Mouse (Mus musculus) forebrain, embryonic 12.5 days (tissue): ENCODE data around the gene Stim2. TPM values are rescaled to one million over a fixed set of nuclear protein-coding genes. Genes with fewer than 3 reads are reported as not detected.

Experiments used
- ATAC-seq: fragments of 200-750 bp; cut with Nextera tagmentation; 2 replicates; pipeline ENCODE4 v1.8.0; 2017; ENCODE audit warnings: moderate TSS enrichment; ENCODE audit not compliant: low FRiP score
- H3K27ac ChIP-seq: fragments of 300-500 bp; sonication (generic); 2 replicates; pipeline ENCODE4 v1.5.1; 2016; ENCODE audit warnings: mild to moderate bottlenecking
- H3K27me3 ChIP-seq: fragments of 300-500 bp; sonication (generic); 2 replicates; pipeline ENCODE4 v1.6.1; 2016; ENCODE audit warnings: mild to moderate bottlenecking
- H3K36me3 ChIP-seq: fragments of 300-500 bp; sonication (generic); replicated peaks from 2 replicates; pipeline ENCODE4 v1.6.1; 2016; ENCODE audit warnings: mild to moderate bottlenecking
- H3K4me1 ChIP-seq: fragments of 300-500 bp; sonication (generic); 2 replicates; pipeline ENCODE4 v1.6.1; 2016
- H3K4me2 ChIP-seq: fragments of 300-500 bp; sonication (generic); 2 replicates; pipeline ENCODE4 v1.6.1; 2016; ENCODE audit warnings: mild to moderate bottlenecking, moderate library complexity
- H3K4me3 ChIP-seq: fragments of 300-500 bp; sonication (generic); replicated peaks from 2 replicates; pipeline ENCODE4 v1.5.1; 2016; ENCODE audit warnings: mild to moderate bottlenecking
- H3K9ac ChIP-seq: fragments of 300-500 bp; sonication (generic); 2 replicates; pipeline ENCODE4 v1.6.1; 2016; ENCODE audit warnings: mild to moderate bottlenecking
- H3K9me3 ChIP-seq: fragments of 300-500 bp; sonication (generic); 2 replicates; pipeline ENCODE4 v1.6.1; 2016
- WGBS: fragments of 180-500 bp; shearing (Covaris S2); methylation state at CpG from one replicate; pipeline ENCODE4 v1.1.7; 2016; 5-methylcytosine and 5-hydroxymethylcytosine counted together
- polyA plus RNA-seq: library from polyadenylated mRNA; unstranded; fragments of >200 nt; fragmentation: Nextera tagmentation; extraction: Ambion mirVana; gene quantifications from 2 replicates; pipeline ENCODE4 v1.2.1, GENCODE M21; 2016

Gene Stim2
- polyA plus RNA-seq, 1 experiment from 2014 or later = 22.6 TPM

DNA sequence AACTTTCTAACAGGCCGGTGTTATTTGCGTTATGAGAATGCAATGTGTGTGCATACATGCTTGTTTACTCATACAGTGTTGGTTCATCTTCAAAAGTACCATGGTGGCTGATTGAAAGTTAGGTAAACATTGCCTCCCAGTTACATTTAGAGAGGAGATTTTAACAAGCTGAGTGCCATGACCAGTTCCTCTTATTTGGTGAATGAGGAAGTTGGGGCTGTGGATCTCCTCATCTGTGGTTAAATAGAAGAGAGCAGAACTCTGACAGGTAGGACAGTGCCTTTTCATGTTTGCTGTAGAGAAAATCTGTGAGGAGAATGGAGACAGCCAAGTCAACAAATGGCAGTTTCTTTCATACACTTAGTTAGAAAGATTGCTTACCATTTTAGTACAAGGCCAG lies 27.3 kb downstream of the Stim2 start:
- Histone ChIP-seq H3K9me3 (no peaks in the 10 kb centered on the region), H3K4me3 (no peak overlapping the region), H3K36me3 (no peaks in the 10 kb centered on the region), H3K27ac (no peak overlapping the region), H3K4me1 (peaks cover 6% of the 10 kb centered on the region; the same call in 1 of the 2 replicates), H3K27me3 (no peaks in the 10 kb centered on the region), H3K9ac (no peak overlapping the region), H3K4me2 (no peak overlapping the region)
- ATAC-seq = no peak
- WGBS = 97% methylated on average over 2 of the region's 2 CpGs

DNA sequence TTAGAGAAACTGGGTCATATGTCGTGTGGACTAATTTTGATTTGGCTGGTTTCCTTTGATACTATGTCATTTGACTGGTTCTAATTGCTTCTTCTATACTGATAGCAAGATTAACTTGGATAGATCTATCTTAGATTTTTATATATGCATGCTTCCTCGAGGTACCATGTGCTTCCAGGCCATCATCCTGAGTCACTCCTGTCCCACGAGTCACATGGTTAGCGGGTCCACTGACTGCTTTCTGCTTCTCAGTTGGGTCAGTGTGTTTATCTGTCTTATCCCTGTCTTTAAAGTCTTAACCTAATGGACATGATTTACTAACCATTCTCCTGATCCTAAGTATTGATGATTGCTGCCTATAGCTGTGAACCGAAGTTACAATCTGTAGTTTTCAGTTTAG lies 34.9 kb downstream of the Stim2 start:
- Histone ChIP-seq H3K36me3 (no peaks in the 10 kb centered on the region), H3K4me1 (peaks cover 12% of the 10 kb centered on the region), H3K27me3 (no peaks in the 10 kb centered on the region), H3K9ac (no peak overlapping the region), H3K4me3 (no peak overlapping the region), H3K4me2 (no peak overlapping the region), H3K27ac (no peak overlapping the region), H3K9me3 (no peaks in the 10 kb centered on the region)
- no peak for ATAC-seq
- WGBS = 82% methylated on average over 5 of the region's 5 CpGs

DNA sequence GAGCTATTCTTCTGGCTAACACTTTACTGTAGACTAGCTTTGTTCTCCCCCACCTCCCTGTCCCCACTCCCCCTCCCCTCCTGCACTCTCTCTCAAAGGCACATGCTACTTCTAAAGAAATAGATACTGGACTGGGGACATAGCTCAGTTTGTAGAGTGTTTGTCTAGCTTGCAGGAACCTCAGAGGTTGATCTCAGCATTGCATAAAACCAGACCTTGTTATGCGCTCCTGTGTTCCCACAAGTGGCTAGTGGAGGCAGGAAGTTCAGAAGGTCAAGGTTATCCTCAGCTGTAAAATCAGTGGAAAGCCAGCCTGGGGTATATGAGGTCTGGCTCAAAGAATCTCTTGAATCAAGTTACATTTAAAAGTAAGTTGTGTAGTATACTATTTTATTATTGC lies 36.4 kb downstream of the Stim2 start:
- no peak overlapping the region for H3K9ac ChIP-seq
- no peaks in the 10 kb centered on the region for H3K9me3 ChIP-seq
- H3K4me3 ChIP-seq = no peak overlapping the region
- H3K36me3 ChIP-seq = no peaks in the 10 kb centered on the region
- ATAC-seq = no peak
- no peaks in the 10 kb centered on the region for H3K27me3 ChIP-seq
- H3K4me1 ChIP-seq = peaks cover 12% of the 10 kb centered on the region
- H3K27ac ChIP-seq = no peak overlapping the region
- WGBS = 63% methylated on average over 1 of the region's 1 CpGs
- H3K4me2 ChIP-seq = no peak overlapping the region

DNA sequence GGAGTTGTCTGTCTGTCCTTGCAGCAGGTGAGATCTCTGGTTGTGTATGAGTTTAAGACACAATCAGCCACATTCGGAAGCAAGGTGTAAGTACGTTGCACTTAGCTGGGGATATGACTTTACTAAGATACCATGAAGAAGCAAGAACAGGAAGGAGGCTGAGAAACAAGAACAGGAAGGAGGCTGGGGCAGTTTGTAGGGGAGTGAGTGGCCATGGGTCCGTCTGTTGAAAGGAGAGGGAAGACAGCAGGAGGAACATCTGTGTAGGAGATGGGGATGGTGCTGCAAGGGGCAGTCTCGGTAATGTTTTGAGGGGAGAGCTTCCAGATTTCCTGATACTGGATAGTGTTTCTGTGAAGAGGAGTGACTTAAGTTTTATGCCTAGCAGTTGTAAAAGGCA lies 40.3 kb downstream of the Stim2 start:
- H3K4me3 ChIP-seq = no peak overlapping the region
- WGBS = 83% methylated on average over 4 of the region's 4 CpGs
- H3K27ac ChIP-seq = no peak overlapping the region
- H3K27me3 ChIP-seq = no peaks in the 10 kb centered on the region
- H3K4me2 ChIP-seq = no peak overlapping the region
- no peak overlapping the region for H3K9ac ChIP-seq
- no peaks in the 10 kb centered on the region for H3K36me3 ChIP-seq
- H3K4me1 ChIP-seq = peaks cover 8% of the 10 kb centered on the region
- H3K9me3 ChIP-seq = no peaks in the 10 kb centered on the region
- no peak for ATAC-seq

DNA sequence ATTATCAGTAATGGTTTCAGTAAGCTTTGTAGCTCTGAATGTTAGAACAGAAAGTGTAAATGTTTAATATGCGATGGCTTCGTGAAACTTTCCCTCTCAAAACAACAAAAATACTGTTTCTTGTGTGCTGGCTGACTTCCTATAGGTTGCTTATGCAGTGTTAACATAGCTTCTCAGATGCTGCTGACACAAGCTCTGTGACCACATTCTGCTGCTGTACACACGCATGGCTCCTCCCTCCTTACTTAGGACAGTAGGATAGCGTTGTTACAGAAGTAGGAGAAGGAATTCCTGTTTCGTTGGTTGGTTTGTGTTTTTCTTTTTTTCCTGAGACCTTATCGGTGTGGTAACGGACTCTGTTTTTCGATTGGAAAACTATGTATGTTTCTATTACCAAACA lies 42.2 kb downstream of the Stim2 start:
- Histone ChIP-seq H3K9ac (no peak overlapping the region), H3K9me3 (no peaks in the 10 kb centered on the region), H3K27me3 (no peaks in the 10 kb centered on the region), H3K4me3 (no peak overlapping the region), H3K36me3 (no peaks in the 10 kb centered on the region), H3K4me2 (no peak overlapping the region), H3K4me1 (no peaks in the 10 kb centered on the region), H3K27ac (no peak overlapping the region)
- ATAC-seq = no peak
- WGBS = 90% methylated on average over 8 of the region's 8 CpGs

DNA sequence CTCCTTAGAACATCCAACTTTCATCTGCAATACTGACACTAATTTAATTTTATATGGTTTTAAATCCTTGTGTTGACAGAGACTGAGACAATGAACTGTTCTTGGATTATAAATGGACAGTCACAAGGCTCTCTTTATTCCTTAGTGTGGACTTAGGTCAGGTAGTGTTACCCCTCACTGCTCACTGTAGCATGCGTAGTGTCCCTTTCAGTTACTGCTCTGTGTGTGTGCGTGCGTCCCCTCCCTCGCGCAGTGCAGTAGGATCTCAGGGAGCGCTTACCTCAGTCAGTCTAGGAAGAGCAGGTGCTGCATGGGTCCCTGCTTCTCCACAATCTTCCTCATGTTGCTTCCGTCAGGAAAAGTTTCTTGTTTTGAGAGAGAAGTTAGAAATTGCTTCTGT lies 43.7 kb downstream of the Stim2 start:
- H3K27me3 ChIP-seq = no peaks in the 10 kb centered on the region
- H3K4me2 ChIP-seq = no peak overlapping the region
- H3K9ac ChIP-seq = no peak overlapping the region
- 86% methylated on average over 7 of the region's 7 CpGs for WGBS
- ATAC-seq = no peak
- no peaks in the 10 kb centered on the region for H3K4me1 ChIP-seq
- H3K27ac ChIP-seq = no peak overlapping the region
- H3K36me3 ChIP-seq = no peaks in the 10 kb centered on the region
- H3K9me3 ChIP-seq = no peaks in the 10 kb centered on the region
- no peak overlapping the region for H3K4me3 ChIP-seq

DNA sequence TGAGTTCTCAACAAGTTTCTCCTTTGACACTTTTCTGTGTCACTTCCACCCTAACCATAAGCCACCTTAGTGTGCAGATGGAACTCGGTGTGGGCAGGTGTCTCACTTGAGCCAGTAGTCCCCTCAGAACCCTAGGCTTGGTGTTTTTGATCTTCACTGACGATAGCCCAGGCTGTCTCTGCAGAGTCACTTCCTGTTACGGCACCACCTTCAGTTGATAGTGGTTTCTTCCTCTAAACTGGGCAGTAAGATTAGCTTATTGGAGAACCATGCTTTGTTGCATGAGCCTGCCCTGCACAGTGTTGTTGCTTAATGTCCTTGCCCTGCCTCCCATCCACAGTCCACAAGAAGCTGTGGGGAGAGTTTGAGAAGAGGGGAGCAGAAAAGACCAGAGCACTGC lies 47.2 kb downstream of the Stim2 start:
- Histone ChIP-seq H3K27ac (no peak overlapping the region), H3K9ac (no peak overlapping the region), H3K4me1 (peaks cover 5% of the 10 kb centered on the region), H3K4me3 (no peak overlapping the region), H3K36me3 (no peaks in the 10 kb centered on the region), H3K4me2 (no peak overlapping the region), H3K9me3 (no peaks in the 10 kb centered on the region), H3K27me3 (no peaks in the 10 kb centered on the region)
- WGBS = 89% methylated on average over 3 of the region's 3 CpGs
- ATAC-seq = no peak

DNA sequence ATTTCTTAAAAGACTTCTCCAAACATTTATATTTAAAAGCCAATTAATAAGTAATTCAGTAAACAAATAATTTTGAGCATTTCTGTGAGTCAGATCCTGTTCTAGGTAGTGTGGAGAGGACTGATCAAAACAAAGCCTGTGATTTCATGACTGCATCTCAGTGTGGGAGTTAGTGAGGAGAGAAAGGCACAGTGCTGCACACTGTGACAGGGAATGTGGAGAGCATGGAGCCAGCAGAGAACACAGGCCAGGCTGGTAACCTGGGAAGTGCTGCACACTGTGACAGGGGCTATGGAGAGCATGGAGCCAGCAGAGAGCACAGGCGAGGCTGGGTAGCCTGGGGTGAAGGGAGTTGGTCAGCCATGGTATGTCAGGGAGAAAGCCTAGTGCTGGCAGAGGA lies 48.1 kb downstream of the Stim2 start:
- ATAC-seq = no peak
- H3K9me3 ChIP-seq = no peaks in the 10 kb centered on the region
- H3K27ac ChIP-seq = no peak overlapping the region
- no peaks in the 10 kb centered on the region for H3K27me3 ChIP-seq
- H3K4me2 ChIP-seq = no peak overlapping the region
- peaks cover 8% of the 10 kb centered on the region for H3K4me1 ChIP-seq
- 56% methylated on average over 1 of the region's 1 CpGs for WGBS
- no peaks in the 10 kb centered on the region for H3K36me3 ChIP-seq
- no peak overlapping the region for H3K9ac ChIP-seq
- H3K4me3 ChIP-seq = no peak overlapping the region

DNA sequence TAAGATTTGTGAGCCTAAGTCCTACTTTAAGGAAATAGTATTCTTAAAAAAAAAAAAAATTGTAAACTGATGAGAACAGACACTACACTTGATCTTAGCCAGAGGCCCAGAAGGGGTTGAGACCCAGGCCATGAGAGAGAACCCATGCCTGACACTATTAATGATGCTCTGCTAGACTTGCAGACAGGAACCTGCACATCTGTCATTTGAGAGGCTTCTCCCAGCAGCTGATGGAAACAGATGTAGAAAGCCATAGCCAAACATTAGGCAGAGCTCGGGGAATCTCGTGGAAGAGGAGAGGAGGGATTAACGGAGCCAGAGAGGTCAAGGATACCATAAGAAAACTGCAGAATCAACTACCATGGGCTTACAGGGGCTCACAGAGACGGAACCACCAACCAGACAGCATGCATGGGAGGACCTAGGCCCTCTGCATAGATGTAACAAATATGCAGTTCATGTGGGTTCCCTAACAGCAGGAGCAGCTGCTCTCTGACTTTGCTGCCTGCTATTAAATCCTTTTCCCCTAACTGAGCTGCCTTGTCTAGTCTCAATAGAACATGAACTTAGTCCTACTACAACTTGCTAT lies 50.9 kb downstream of the Stim2 start:
- H3K4me2 ChIP-seq = no peak overlapping the region
- no peaks in the 10 kb centered on the region for H3K27me3 ChIP-seq
- peaks cover 8% of the 10 kb centered on the region for H3K4me1 ChIP-seq
- no peak for ATAC-seq
- no peak overlapping the region for H3K4me3 ChIP-seq
- WGBS = 83% methylated on average over 4 of the region's 4 CpGs
- H3K9me3 ChIP-seq = no peaks in the 10 kb centered on the region
- no peak overlapping the region for H3K9ac ChIP-seq
- H3K36me3 ChIP-seq = no peaks in the 10 kb centered on the region
- H3K27ac ChIP-seq = no peak overlapping the region

DNA sequence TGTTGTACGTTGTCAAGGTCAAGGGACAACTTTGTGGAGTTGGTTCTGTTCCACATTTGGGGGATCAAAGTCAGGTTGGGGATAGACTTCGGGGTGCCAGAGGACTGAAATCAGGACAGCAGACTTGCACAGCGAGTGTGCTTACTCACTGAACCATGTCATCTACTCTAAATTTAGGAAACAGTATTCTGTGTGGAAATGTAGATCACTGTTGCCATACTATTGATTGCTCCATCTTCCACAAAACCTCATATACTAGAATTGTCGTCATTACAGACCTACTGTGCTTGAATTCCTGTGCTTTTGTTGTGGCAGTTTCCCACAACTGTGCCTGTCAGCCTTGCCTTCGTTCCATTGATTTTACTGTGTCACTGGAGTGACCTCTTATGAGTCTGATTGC lies 51.6 kb downstream of the Stim2 start:
- Histone ChIP-seq H3K27me3 (no peaks in the 10 kb centered on the region), H3K9me3 (no peaks in the 10 kb centered on the region), H3K4me3 (no peak overlapping the region), H3K4me2 (no peak overlapping the region), H3K27ac (no peak overlapping the region), H3K36me3 (no peaks in the 10 kb centered on the region), H3K4me1 (peaks cover 8% of the 10 kb centered on the region), H3K9ac (no peak overlapping the region)
- ATAC-seq = no peak
- WGBS = 84% methylated on average over 5 of the region's 5 CpGs

DNA sequence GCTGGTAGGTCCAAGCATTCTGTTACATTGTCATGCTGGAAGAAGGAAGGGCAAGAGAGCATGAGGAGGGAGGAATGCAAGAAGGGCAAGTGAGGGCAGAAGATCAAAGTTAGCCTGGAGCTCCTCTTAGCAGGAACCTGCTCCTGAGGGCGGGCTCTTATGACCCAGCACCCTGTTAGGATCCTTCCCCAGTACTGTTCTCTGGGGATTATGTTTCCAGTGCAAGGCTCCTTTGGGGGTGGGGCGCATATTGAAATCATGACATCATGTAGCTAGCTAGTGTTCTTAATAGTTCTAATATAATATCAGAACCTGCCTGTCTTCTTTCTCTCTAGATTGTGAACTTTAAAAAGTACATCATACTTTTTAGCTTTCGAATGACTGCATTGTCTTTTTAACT lies 52.8 kb downstream of the Stim2 start:
- Histone ChIP-seq H3K4me1 (peaks cover 8% of the 10 kb centered on the region), H3K36me3 (no peaks in the 10 kb centered on the region), H3K4me2 (no peak overlapping the region), H3K9me3 (no peaks in the 10 kb centered on the region), H3K4me3 (no peak overlapping the region), H3K9ac (no peak overlapping the region), H3K27ac (no peak overlapping the region), H3K27me3 (no peaks in the 10 kb centered on the region)
- ATAC-seq = no peak
- WGBS = 81% methylated on average over 3 of the region's 3 CpGs

DNA sequence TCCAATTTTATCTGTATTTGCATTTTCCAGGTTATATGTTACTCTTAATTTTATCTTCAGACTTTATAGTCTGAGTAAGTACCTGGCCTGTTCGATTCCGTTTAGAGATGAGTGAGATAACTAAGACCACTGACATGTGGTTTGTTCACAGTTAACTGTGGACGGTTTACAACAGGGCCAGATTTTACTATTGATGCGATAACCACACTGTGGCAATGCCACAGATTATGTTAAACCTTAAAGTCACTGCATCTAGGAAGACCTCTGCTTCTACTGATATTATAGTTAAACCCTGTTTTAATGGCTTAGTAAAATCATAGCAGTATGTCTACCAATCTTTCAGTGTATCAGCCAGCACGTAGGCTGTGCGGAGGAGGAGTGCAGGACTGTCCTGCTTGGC lies 53.9 kb downstream of the Stim2 start:
- Histone ChIP-seq H3K4me3 (no peak overlapping the region), H3K27me3 (no peaks in the 10 kb centered on the region), H3K36me3 (no peaks in the 10 kb centered on the region), H3K4me1 (peaks cover 8% of the 10 kb centered on the region), H3K4me2 (no peak overlapping the region), H3K27ac (no peak overlapping the region), H3K9ac (no peak overlapping the region), H3K9me3 (no peaks in the 10 kb centered on the region)
- ATAC-seq = no peak
- 93% methylated on average over 6 of the region's 6 CpGs for WGBS

DNA sequence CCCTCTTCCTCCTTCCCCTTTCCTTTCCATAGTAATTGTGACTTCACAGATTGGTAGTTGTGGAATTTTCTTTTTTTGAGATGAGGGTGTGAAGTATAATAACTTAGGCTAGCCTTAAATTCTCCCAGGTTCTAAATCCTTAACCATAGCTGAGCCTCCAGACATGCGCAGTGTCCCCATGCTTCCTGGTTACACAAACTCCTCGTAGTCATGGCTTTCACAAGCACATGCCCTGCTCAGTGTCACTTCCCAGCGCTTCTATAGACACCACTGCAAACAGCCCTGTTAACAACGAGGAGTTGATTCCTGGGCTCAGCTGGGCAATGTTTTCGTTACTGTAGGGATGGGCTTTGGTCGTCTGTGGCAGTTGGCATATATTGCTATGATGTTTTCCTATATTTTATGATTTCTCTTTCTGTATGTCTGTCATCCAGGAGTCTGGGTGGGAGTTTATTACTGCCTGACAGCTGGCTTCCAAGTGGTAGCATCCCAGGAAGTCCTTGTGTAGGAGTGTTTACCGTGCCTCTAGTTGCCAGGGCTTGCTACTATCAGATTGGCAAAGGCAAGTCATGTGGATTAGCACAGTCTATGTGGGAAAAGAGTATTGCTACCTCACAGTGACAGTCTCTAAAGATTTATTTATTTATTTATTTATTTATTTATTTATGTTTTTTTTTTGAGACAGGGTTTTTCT lies 55.5 kb downstream of the Stim2 start:
- no peak for ATAC-seq
- no peak overlapping the region for H3K4me2 ChIP-seq
- H3K9me3 ChIP-seq = no peaks in the 10 kb centered on the region
- 86% methylated on average over 7 of the region's 7 CpGs for WGBS
- no peaks in the 10 kb centered on the region for H3K36me3 ChIP-seq
- H3K4me1 ChIP-seq = peaks cover 8% of the 10 kb centered on the region
- no peak overlapping the region for H3K27ac ChIP-seq
- H3K4me3 ChIP-seq = no peak overlapping the region
- H3K27me3 ChIP-seq = no peaks in the 10 kb centered on the region
- no peak overlapping the region for H3K9ac ChIP-seq
